Mouse (Mus musculus) E14TG2a.4 (cell line): Measurements from ENCODE around the gene Nrip1.

Experiments
- CTCF ChIP-seq: conservative IDR thresholded peaks from 2 replicates; pipeline ENCODE4 v1.5.1; 2014; ENCODE audit warnings: low read length
- NANOG ChIP-seq: IDR thresholded peaks from 2 replicates; pipeline ENCODE4 v1.6.1; 2014; ENCODE audit warnings: borderline replicate concordance, low read length, mixed read lengths
- POU5F1 ChIP-seq: IDR thresholded peaks from 2 replicates; pipeline ENCODE4 v1.6.1; 2014; ENCODE audit warnings: low read length, borderline replicate concordance

DNA sequence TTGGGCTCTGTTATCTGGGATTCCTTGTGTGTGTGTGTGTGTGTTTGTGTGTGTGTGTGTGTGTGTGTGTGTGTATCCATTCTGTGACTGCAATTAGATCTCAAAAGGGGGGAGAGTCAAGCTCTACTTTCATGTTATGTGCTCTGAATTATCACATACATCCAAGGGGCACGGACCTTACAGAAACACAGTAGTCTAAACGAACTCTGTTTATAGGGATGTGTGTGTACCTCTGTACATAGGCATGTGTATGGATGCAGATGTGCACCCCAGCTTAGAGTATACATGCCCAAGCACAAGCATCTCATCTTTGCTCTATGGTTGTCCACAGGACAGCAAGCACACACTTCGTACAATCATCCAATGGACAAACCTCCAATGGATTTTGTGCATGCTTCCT is 98.0 kb downstream of the Nrip1 start:
- TF ChIP-seq CTCF (no peak), NANOG (no peak), POU5F1 (no peak)
